Mouse (Mus musculus): Measurements from ENCODE around the gene Gm20834.
"Not testable (repeated sequence)": the region's sequence is repeated elsewhere in the genome, so short reads cannot be mapped to it uniquely, and the experiment has no call there.

Gene Gm20834

DNA sequence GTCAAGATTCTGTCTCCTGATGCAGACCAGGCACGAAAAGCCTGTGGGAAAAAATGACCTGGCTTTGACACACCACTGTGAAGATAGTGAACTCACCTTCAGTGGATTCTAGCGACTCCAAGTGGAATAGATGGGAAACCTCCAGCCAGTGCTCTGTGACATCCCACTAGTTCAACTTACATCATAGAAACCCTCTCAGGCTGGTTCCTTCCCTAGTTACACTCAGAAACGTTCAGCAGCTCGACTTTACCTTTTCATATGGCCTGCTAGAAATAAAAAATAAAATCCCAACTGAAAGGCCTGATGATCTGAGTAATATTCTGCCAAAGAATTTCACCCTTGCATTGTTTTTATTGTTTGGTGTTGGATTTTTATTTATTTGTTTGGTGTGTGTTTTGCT lies at the start of gene Gm20834:
Gene Gm20834, minus strand, starts transcription at position 101 of the 400 bp plus-strand sequence.
- not testable (repeated sequence) for DNase-seq (ENCODE audit: low spot score)

Data from ovary, postnatal 14 days (tissue).